Mouse (Mus musculus) c-Kit-positive CD71-negative TER-119-negative erythroid progenitor cells, embryonic 14.5 days (primary cell): ENCODE data around the gene Nvl.

Experiments
- DNase-seq: peaks from one replicate; pipeline ENCODE4 v3.0.0-alpha.2; 2013; ENCODE audit warnings: low read depth

Gene Nvl

DNA sequence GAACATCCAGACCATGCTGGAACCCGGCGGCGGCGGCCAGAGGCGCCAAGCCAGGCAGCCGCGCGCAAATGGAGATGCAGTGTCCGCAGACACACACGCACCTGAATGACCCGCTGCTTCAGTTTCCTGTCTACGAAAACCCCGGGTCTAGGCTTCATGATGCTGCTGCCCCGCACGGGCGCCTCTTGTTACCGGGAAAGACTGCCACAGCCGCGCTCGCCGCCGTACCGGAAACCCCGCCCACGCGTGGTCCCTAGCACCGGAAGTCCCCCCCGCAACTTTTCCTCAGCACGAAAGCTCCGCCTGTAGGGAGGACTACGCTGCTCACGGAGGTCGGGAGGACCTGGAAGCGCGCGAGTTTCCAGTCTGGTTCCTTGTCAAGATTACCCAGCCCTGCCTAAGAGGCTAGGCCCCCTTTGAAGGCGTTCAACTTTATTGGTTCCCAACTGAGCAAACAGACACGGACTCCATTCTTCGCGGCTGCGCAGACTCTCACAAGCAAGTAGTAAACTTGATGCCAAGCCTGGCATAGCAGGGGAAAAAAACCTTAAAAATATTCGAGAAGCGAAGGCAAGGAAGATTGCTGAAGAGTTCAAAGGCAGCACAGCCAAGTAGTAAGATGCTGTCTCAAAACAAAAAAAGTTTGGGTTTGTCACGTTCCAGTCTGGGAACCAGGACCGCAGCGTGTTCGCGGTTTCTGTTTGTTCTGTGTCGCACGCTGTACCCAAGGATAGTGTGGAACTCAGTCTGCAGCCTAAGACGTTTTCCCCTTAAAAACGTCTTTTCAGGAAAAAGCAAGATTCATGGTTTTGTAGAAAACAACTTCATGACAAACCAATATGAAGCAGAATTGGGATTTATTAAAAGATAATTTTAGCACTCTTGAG lies at the start of gene Nvl, which contains the start of gene Cnih4:
TSS of gene Nvl (minus strand) at position 255 of the 887 bp plus-strand sequence.
TSS of gene Cnih4 (plus strand) at position 744 of the 887 bp plus-strand sequence.
- DNase-seq: peak; percentile 85

DNA sequence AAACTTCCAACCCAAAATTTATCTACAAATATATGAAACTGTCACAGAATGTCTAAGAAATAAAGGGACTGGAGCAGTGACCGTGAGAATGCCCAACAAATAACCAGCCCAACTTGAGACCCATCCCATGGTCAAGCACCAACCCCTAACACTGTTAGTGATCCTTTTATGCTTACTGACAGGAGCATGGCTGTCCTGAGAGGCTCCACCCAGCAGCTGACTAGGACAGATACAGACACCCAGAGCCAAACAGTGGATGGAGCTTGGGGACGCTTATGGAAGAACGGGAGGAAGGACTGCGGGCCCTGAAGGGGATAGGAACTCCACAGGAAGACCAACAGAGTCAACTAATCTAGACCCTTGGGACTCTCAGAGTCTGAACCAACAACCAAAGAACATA lies 44.9 kb upstream of the Nvl start:
- no peak for DNase-seq

DNA sequence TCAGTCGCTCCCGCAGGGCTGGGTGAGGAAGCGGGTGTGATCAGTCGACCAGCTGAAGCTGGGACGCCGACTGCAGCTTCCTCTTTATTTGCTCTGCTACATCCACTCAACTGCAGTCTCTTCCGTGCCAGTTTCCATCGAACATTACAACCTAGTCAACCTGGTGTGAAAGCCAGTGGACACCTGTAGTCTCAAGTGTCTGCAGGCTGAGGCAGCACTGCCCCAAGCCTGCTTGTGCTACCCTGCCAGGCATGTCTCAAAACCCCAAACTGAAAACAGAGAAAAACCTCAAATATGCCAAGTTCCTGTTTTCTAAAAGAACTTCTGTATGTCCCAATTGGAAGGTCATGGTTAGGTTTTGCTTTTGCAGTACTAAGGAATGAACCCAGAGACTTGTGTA lies 26.2 kb upstream of the Nvl start:
- DNase-seq: no peak

DNA sequence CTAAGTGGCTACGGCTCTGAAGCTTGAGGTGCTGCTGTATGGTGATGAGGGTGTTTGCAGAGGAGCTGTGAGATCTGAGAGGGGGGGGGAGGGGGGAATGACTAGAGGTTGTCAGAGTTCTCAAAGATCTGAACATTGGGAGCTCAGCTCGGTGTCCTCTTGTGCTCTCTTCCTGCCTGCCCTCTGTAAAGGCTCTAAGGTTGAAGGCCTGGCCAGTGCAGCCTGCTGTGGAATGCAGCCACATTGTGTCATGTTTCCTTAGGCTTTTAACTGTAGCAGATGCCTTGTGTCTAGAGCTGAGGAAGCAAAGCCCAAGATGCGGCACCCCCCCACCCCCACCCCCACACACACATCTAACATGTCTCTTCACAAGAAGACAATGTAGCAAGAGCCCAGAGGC lies 24.4 kb upstream of the Nvl start:
- DNase-seq: no peak

DNA sequence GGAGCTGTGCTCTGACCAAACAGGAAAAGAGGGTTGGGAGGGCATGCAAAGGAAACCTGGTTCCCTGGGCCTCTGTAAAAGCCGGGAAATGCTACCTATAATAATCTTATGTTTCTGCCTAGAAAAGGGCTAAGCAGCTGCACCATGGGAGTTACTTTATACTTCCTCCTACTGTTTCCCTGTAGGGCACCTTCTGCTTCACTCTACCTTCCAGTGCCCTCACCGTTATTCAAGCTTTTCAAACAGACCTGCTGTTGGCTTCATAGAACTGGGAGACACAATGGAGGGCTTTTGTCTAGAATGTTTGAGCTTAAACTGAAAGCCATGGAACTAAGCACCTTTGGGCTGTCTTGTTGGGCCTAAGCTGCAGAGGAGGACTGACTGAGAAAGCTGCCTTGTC lies 23.8 kb upstream of the Nvl start:
- DNase-seq: no peak

DNA sequence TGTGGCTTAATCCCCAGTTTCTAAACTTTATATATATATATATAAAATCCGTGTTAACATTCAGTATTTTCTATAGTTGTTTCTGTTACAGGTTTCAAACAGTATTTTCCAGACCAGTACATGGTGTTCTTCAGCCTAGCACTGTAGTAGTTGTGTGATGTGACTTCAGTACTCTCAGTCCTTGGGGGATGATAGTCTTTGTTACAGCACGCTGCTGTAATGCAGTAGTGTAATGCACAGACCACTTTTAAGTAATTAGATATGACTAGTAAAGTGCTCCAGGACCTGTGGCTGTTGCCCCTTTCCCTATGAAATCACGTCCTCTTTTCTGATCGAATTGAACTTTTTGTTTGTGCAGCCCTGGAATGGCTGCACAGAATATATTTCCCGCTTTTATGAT lies 7.5 kb upstream of the Nvl start:
- no peak for DNase-seq

DNA sequence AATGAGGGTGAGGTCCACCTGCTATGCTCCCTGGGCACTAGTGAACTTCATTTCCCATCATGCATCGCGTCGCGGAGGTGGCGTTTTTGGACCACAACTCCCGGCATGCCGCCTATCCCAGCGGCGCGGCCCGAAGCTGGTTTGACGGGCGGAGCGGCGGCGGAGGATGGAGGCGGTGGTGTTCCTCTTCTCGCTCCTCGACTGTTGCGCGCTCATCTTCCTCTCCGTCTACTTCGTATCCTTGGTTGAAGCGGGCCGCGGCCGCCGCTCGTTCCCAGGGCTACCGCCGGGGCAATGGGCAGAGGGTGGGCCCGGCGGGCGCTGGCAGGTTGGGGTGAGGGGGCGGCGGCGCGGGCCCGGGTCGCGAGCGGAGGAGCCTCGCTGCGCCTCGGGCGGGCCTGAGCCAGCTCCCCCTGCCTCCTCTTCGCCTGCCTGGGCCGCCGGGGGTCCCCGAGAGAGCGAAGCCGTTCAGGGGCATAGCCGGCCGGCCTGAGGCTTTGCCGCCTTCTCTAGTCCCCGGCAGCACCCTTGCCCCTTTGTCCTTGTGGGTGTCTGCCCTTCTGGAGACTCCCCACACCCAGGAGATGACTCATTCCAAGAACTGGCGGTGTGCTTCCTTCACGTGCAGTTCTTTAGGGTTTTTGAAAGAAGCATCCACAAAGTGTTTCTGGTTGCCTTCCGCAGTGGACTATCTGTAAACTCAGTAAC lies 7.0 kb upstream of the Nvl start:
- peak; percentile 87 for DNase-seq

DNA sequence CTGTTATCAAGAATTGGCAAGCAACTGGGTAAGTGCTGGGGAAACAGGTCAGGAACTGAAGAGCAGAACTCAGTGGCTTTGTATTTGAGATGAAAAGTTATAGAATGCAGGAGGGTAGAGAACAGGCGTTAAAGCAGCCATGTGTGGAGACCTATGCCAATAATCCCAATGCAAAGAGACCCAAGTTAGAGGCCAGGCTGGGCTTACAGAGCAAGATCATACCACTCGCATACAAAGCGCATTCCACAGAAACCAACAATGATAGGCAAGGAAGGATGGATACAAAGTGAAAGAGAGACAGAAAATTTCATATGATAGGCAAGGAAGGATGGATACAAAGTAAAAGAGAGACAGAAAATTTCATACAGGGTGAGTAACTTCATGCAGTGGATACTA lies 6.4 kb upstream of the Nvl start:
- DNase-seq: no peak

DNA sequence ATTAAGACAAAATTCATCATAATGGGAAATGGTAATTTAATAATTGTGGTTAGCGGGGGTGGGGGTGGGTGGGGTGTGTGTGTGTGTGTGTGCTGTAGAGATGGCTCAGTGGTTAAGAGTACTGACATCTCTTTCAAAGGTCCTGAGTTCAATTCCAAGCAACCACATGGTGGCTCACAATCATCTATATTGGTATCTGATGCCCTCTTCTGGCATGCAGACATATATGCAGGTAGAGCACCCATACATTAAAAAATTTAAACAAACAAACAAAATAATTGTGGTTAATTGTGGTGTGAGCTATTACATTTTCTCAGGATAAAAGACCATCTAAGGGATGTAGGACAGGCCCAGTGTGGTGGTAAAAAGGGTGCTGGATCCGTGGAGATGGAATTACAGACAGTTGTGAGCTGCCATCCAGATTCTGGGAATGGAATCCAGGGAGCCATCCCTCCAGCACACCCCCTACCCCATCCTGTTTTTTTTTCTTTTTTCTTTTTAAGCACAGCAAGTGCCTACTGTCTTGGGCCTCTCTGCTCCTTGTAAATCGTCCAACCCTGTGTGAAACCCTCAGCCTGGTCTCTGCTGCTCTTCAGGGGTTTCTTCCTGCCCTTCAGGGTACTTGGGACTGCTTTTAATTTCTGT lies 5.5 kb upstream of the Nvl start:
- no peak for DNase-seq

DNA sequence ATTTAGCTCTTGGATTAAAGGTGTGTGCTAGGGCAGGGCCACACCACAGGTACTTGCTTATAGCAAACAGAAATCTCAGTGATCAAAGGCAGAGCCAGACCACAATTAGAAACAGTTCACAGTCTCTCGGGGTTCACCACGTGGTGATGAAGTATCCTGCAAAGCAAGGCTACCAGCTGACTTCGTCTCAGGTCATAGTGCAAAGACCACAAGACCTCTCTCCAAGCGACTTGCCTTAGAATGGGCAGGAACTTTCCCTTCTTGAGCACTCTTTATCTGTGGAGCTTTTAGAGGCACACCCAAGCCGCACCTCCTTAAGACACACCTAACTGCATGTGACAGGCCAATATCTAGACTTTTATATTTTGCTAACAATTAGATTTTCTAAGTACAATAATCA lies 4.5 kb upstream of the Nvl start:
- DNase-seq: no peak

DNA sequence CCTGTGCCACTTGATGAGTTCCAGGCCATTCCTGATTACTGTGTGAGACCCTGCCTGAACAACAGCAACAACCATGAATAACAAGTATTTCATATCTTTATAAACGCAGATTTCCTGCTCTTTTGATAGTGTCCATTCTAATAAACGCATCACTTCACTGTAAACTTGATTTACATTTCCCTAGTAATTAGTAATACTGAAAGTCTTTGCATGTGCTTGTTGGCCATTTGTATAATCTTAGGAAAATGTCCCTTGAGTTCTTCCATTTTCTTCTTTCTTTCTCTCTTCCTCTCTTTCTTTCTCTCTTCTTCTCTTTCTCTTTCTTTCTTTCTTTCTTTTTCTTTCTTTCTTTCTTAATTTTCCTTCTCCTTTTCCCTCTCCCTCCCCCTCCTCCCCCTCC lies 2.2 kb upstream of the Nvl start:
- DNase-seq: no peak

DNA sequence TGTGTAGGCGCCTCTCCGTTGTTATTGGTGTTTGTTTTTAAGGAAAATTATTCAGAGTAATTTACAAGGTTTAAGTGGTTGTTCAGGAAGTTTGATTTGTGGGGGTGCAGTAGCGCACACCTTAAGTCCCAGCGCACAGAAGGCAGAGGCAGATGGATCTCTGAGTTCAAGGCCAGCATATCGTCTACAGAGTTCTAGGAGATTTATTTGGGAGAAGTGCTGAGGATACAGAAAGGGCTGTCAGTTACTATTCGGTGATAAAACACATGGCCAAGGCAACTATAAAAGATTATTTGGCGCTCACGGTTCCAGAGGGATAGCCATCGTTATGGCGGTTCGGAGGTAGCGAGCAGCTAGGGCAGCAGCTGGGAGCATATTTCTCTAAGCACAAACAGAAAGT lies 962 bp upstream of the Nvl start:
- DNase-seq: no peak

DNA sequence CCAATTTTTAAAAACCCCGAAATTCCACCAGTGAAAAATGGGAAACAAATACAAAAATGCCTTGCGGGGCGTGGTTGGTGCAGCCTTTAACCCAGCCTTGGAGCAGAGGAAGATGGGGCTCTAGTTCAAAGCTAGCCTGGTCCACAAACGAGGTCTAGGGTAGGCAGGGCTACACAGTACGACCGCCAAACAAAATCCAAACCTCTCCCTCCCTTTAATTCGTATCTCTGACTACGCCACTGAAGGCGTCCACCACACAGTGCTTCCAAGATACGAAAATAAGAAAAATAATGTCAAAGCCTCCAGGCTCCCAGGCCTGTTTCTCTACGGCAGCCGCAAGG lies 425 bp downstream of the Nvl start:
- peak; percentile 47 for DNase-seq

DNA sequence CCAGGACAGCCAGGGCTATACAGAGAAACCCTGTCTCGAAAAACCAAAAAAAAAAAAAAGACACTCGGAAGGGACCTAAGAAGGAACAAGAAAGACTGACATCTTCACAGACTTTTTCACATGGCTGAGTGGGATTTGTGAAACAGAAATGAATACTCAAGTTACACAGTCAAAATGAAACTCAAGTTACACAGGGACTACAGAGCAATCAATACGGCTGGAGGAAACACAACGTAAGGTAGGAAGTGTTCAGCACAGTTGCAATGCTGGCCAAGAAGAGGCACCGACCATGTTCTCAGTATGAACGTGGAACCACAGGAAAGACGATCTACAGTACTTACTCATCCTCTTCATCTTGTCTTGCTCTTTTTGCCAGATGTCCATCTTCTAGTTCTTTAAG lies 5.3 kb downstream of the Nvl start:
- DNase-seq: no peak

DNA sequence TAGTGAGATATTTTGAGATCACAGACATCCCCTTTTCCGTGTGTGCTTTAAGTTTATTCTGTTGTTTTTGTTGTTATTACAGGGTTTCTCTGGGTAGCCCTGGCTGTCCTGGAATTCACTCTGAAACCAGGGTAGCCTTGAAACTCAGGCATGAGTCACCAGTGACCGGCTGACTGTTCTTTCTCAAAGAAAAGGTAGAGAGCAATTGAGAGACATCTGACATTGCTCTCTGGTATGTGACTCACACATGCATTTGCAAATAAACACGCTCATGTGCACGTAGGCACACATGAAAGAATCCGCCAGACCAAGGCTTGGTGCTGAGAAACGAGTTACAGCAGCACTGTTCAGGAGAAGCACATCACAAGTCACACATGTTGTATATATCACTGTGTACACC lies 12.1 kb downstream of the Nvl start:
- no peak for DNase-seq

DNA sequence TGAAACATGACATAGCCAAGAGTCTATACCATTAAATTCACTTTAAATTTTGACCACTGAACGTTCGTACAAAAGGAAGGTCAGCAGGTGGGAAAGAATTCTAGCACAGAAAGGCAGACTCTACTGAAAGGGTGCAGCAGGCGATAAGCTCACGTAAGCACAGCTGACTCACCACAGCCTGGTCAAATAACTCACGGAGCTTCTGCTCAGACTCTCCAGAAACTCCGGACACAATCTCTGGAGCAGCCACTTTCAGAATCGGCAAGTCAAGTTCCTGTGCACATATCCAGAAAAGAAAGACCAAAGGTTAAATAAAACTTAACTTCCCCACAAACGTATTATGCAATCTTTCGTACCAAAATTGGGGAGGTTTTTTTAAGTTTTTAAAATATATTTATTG lies 17.2 kb downstream of the Nvl start:
- DNase-seq: no peak

DNA sequence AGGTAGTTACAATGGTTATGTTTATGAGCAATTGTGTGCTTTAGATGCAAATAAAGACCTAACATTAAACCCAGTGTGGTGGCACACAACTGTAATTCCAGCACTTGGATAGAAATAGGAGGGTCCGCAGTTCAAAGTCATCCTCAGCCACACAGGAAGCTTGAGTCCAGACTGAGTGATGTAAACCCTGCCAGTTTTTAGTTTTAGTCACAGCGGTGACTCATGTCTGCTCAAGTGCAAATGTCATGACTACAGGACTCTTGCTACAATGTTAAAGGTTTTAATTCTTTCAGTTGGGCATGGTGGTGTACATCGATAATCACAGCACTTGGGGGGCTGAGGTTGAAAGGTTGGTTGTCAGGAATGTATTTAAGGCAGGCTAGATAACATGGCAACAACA lies 18.1 kb downstream of the Nvl start:
- no peak for DNase-seq

DNA sequence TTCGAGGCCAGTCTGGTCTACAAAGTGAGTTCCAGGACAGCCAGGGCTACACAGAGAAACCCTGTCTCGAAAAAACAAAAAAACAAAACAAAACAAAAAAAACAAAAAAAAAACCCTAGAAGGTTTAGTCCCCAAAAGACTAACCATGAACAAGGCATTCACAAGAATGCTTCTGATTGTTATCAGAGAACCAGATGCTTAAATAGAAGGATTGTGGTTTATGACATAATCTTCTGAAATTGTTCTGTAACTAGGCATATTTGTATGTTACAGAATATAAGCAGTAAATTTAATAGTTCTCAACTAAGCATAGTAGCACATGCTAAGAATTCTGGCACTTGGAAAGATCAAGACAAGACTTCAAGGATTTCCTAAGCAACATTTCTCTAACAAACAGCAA lies 19.9 kb downstream of the Nvl start:
- no peak for DNase-seq

DNA sequence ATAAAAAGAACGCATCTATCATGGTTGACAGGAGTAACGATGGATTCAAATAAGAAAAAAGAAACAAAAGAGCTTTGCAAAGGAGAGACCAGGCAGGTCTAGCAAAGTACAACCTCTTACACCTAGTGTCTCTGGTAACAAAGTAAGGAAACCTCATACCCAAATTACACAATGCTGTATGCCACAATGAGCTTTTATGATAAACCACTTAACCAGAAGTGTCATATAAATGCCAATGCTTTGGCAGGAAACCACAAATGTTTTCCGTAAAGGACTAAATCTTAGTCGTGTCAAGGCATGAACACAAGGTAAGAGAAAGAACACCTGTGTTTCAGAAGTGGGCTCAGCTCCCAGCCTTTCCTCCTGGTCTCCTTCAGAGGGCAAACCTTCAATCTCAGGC lies 26.9 kb downstream of the Nvl start:
- no peak for DNase-seq

DNA sequence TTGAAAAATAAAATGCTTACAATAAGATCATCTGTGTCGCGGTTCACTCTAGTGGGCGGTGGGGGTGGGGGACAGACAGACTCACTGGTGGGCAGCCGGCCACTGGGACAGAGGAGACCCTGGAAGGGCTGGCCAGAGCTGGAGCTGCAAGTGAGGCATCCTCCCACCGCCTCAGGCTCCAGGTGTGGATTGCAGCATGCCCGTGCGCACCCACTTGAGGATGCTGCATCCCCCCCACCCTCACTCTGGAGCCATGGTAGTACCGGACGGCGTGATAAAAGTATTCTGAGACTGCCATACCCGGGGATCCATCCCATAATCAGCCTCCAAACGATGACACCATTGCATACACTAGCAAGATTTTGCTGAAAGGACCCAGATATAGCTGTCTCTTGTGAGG lies 54.0 kb downstream of the Nvl start:
- no peak for DNase-seq

DNA sequence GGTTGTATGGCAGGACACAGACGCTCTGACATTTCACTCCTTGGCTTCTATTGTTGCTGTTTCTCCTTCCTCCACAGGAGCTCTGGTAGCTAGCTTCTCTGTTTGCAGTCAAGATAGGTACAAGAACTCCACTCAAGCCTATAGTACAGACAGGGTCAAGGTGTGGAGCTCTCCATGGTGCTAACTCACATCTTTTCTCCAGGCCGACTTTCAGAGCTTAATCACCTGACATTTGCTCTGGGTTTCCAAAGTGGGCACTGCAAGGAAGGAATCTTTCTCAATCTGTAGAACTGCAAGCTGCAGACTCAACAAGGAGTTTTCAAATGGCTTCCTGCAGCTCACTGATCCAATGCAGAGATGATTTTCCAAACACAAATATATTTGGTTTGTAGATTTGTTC lies 60.0 kb downstream of the Nvl start:
- peak; percentile 42 for DNase-seq

DNA sequence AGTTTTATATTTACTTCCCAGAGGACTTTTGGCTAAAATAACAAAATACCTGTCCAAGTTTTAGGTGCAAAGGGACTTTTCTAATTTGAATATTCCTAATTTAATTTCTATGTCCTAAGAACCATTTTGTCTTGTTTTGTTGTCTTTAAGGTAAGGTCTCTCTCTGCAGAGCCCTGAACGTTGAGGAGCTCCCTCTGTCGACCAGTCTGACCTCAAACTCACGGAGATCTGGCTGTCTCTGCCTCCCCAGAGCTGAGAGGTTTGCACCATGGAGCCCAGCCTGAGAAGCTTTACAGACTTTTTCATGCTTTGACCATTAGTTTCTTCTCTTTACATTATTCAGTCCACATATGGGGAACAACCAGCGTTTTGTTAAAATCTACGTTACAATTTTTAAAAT lies 70.9 kb downstream of the Nvl start:
- no peak for DNase-seq

DNA sequence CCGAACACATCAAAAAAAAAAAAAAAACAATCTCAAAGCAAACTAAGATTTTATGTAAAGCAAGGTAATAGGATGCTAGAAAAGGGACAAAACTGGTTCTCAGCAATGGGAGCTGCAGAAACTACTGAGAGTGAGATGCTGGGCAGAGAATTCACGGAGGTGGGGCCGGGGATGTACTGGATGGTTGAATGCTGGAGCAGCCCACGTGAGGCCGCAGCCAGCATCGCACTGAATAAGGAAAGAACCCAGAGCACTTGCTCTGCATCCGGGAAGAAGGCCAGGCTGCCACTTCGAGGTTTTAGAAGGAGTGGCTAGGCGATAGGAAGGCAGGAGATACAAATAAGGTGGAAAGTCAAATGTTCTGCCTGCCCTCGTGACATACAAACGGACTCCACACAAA lies 74.3 kb downstream of the Nvl start:
- DNase-seq: no peak
